ENCODE assay signal across 23 mouse cellular contexts in genomic region chrX:18174831-18175230, GRCm38 (mm10). TPM values are rescaled to one million over a fixed set of nuclear protein-coding genes. Genes with fewer than 3 reads are reported as not detected.
"Had no signal": no experiment of that assay in that cellular context is flagged by ENCODE, and none has a peak within 500 bp of the region (broad histone marks: within the 10 kb centered on the region; RNA-seq: fewer than 3 reads in every experiment).

No protein-coding gene starts in this region.

- H3K4me1 ChIP-seq: midbrain, embryonic 13.5 days; stomach, embryonic 15.5 days had no signal

- H3K27me3 ChIP-seq: liver, embryonic 12.5 days; liver, embryonic 15.5 days; lung, embryonic 15.5 days; midbrain, embryonic 13.5 days; neural tube, embryonic 13.5 days; stomach, embryonic 15.5 days had no signal

- DNase-seq: kidney, adult 9 months; kidney, postnatal 10 days; layer of hippocampus, postnatal 36 days; lung, adult 18-20 months; lung, postnatal 14 days; retina, postnatal 1 day; right cerebral cortex, postnatal 25 days; spleen, adult 18-20 months; thymus, postnatal 25 days had no signal

- H3K36me3 ChIP-seq: liver, embryonic 12.5 days; liver, embryonic 15.5 days; lung, embryonic 15.5 days; midbrain, embryonic 13.5 days; neural tube, embryonic 13.5 days; stomach, embryonic 15.5 days had no signal

- H3K9ac ChIP-seq: liver, embryonic 12.5 days; liver, embryonic 15.5 days; lung, embryonic 15.5 days; midbrain, embryonic 13.5 days; neural tube, embryonic 13.5 days; stomach, embryonic 15.5 days had no signal

- H3K9me3 ChIP-seq: liver, embryonic 12.5 days; liver, embryonic 15.5 days; lung, embryonic 15.5 days; midbrain, embryonic 13.5 days; neural tube, embryonic 13.5 days; stomach, embryonic 15.5 days had no signal

- H3K27ac ChIP-seq: left cerebral cortex, adult 2 months; liver, embryonic 12.5 days; liver, embryonic 15.5 days; lung, embryonic 15.5 days; macrophage; midbrain, embryonic 13.5 days; neural tube, embryonic 13.5 days; stomach, embryonic 15.5 days had no signal

- ATAC-seq: intestine, postnatal 0 days; liver, embryonic 12.5 days; midbrain, embryonic 13.5 days; midbrain, embryonic 16.5 days had no signal

- H3K4me3 ChIP-seq: left cerebral cortex, adult 2 months; liver, embryonic 12.5 days; liver, embryonic 15.5 days; lung, embryonic 15.5 days; midbrain, embryonic 13.5 days; myocyte; neural tube, embryonic 13.5 days; stomach, embryonic 15.5 days had no signal

- H3K4me2 ChIP-seq: liver, embryonic 12.5 days; liver, embryonic 15.5 days; midbrain, embryonic 13.5 days; neural tube, embryonic 13.5 days; stomach, embryonic 15.5 days had no signal

RNA-seq across cellular contexts. Expression of gene Dusp21, which starts 29.2 kb away (rescaled TPM):
- polyA plus RNA-seq: intestine, postnatal 0 days; limb, embryonic 11.5 days; limb, embryonic 14.5 days; liver, embryonic 12.5 days; liver, embryonic 15.5 days; lung, embryonic 15.5 days; macrophage; midbrain, embryonic 13.5 days; midbrain, embryonic 16.5 days; myocyte; neural tube, embryonic 13.5 days; stomach, embryonic 15.5 days; thymus, postnatal 0 days had no signal
